Comparison of ENCODE assay signal across 8 mouse cellular contexts in genomic region chr11:114795231-114795746, GRCm38 (mm10). TPM values are rescaled to one million over a fixed set of nuclear protein-coding genes. Genes with fewer than 3 reads are reported as not detected.
A peak's percentile ranks its signal among the peaks of the same experiment; 100 is the strongest.
DNase-seq lines count a peak whose midpoint lies in the region; ATAC-seq and TF ChIP-seq lines count a peak whose summit lies in the region.

No protein-coding gene starts in this region.

- no peaks in the 10 kb centered on the region for H3K9me3 ChIP-seq in kidney, embryonic 14.5 days (ENCODE audit: control insufficient read depth, low read length)
- no peaks in the 10 kb centered on the region for H3K9me3 ChIP-seq in limb, embryonic 12.5 days
- H3K9me3 ChIP-seq in midbrain, postnatal 0 days (ENCODE audit: low read length), result no peaks in the 10 kb centered on the region

- peak; percentile 83 for ATAC-seq in kidney, embryonic 14.5 days (ENCODE audit: low FRiP score, low TSS enrichment)
- peak; percentile 67; the same call in 1 of the 2 replicates for ATAC-seq in limb, embryonic 12.5 days (ENCODE audit: insufficient number of reproducible peaks, insufficient read depth, low FRiP score, low TSS enrichment, low read depth)
- peak; percentile 82 for ATAC-seq in midbrain, postnatal 0 days (ENCODE audit: low FRiP score)

- H3K9ac ChIP-seq in kidney, embryonic 14.5 days (ENCODE audit: low read depth, low read length), result 0 out of 2 replicates have a peak overlapping the region, but pooled peaks have one; percentile 31
- H3K9ac ChIP-seq in limb, embryonic 12.5 days (replicated peaks), result no peak overlapping the region
- peak overlapping the region; percentile 63 for H3K9ac ChIP-seq in midbrain, postnatal 0 days (replicated peaks; ENCODE audit: low read length, poor library complexity, severe bottlenecking)

- no peaks in the 10 kb centered on the region for H3K36me3 ChIP-seq in kidney, embryonic 14.5 days (ENCODE audit: control insufficient read depth, insufficient read depth, low read length)
- no peaks in the 10 kb centered on the region for H3K36me3 ChIP-seq in limb, embryonic 12.5 days
- no peaks in the 10 kb centered on the region for H3K36me3 ChIP-seq in midbrain, postnatal 0 days (ENCODE audit: insufficient read depth, low read length)

- TF ChIP-seq POLR2A in lung, adult 2 months (IDR thresholded peaks at IDR 0.05; ENCODE audit: borderline replicate concordance, extremely low read depth, low read depth, low read length), result no peak

- no peaks in the 10 kb centered on the region for H3K4me1 ChIP-seq in lung, adult 2 months (ENCODE audit: control insufficient read depth, insufficient read depth, low read length)
- H3K4me1 ChIP-seq in kidney, embryonic 14.5 days (ENCODE audit: control insufficient read depth, insufficient read depth, low read length), result peaks cover 30% of the 10 kb centered on the region
- peaks cover 27% of the 10 kb centered on the region for H3K4me1 ChIP-seq in limb, embryonic 12.5 days (replicated peaks)
- H3K4me1 ChIP-seq in midbrain, postnatal 0 days (ENCODE audit: insufficient read depth, low read length), result peaks cover 30% of the 10 kb centered on the region

- H3K4me3 ChIP-seq in lung, adult 2 months (replicated peaks; ENCODE audit: extremely low read depth, low read depth, low read length), result no peak overlapping the region
- peak overlapping the region; percentile 35 for H3K4me3 ChIP-seq in kidney, embryonic 14.5 days (ENCODE audit: low read length)
- peak overlapping the region; percentile 40 for H3K4me3 ChIP-seq in limb, embryonic 12.5 days (replicated peaks)
- H3K4me3 ChIP-seq in midbrain, postnatal 0 days (ENCODE audit: low read depth, low read length), result peak overlapping the region; percentile 29; the same call in 1 of the 2 replicates

- peak overlapping the region; percentile 63; the same call in 1 of the 2 replicates for H3K27ac ChIP-seq in kidney, embryonic 14.5 days (ENCODE audit: low read depth, low read length)
- H3K27ac ChIP-seq in limb, embryonic 12.5 days, result no peak overlapping the region
- H3K27ac ChIP-seq in midbrain, postnatal 0 days (ENCODE audit: low read depth, low read length), result peak overlapping the region; percentile 73

- TF ChIP-seq CTCF in lung, adult 2 months (IDR thresholded peaks at IDR 0.05; ENCODE audit: insufficient read depth, low read length), result no peak
- peak; percentile 67 for TF ChIP-seq CTCF in midbrain, postnatal 0 days (IDR thresholded peaks at IDR 0.05)

- peaks cover 37% of the 10 kb centered on the region for H3K27me3 ChIP-seq in kidney, embryonic 14.5 days (ENCODE audit: control insufficient read depth, insufficient read depth, low read length)
- H3K27me3 ChIP-seq in limb, embryonic 12.5 days, result peaks cover 52% of the 10 kb centered on the region
- no peaks in the 10 kb centered on the region for H3K27me3 ChIP-seq in midbrain, postnatal 0 days (ENCODE audit: insufficient read depth, low read length)

- 5% methylated on average over 7 of the region's 7 CpGs for WGBS in lung, adult 2 months
- 0% methylated on average over 7 of the region's 7 CpGs for WGBS in kidney, embryonic 14.5 days
- WGBS in limb, embryonic 12.5 days, result under 1% methylated on average over 7 of the region's 7 CpGs
- 0% methylated on average over 7 of the region's 7 CpGs for WGBS in midbrain, postnatal 0 days

- DNase-seq in lung, adult 2 months, result peak; percentile 26
- DNase-seq in lung, postnatal 25 days (ENCODE audit: low spot score), result no peak
- peak; percentile 82 for DNase-seq in embryo, embryonic 10 days (ENCODE audit: low spot score)
- peak; percentile 18 for DNase-seq in heart, adult 8-10 months (ENCODE audit: low spot score)
- peak; percentile 96 for DNase-seq in midbrain, postnatal 0 days (ENCODE audit: low spot score)
- DNase-seq in testis, postnatal 10 days (ENCODE audit: low spot score), result peak; percentile 77

- H3K4me2 ChIP-seq in kidney, embryonic 14.5 days (replicated peaks; ENCODE audit: low read depth, low read length), result peak overlapping the region; percentile 57
- H3K4me2 ChIP-seq in limb, embryonic 12.5 days, result peak overlapping the region; percentile 69
- H3K4me2 ChIP-seq in midbrain, postnatal 0 days (ENCODE audit: low read depth, low read length, poor library complexity, severe bottlenecking), result peak overlapping the region; percentile 48

RNA-seq across cellular contexts. Expression of gene Btbd17, which starts 0.5 kb away (rescaled TPM):
- polyA plus RNA-seq in lung, adult 2 months (2012; rRNA removed), result 0.54 and 0.59 TPM in 2 replicates
- not detected for total RNA-seq in heart, adult 8-10 months (2022)
- 0.77 and 1.6 TPM in 2 replicates for polyA plus RNA-seq in kidney, embryonic 14.5 days (2014; fragmentation: Nextera tagmentation; extraction: Ambion mirVana)
- polyA plus RNA-seq in limb, embryonic 12.5 days (2016; fragmentation: Nextera tagmentation; extraction: Ambion mirVana), result 1.5 TPM in 2 replicates
- 46.9 and 68.2 TPM in 2 replicates for total RNA-seq in midbrain, postnatal 0 days (2014; rRNA removed)
- 27.1 and 28.0 TPM in 2 replicates for polyA plus RNA-seq in midbrain, postnatal 0 days (2015; fragmentation: Nextera tagmentation; extraction: Ambion mirVana)

RNA-seq across cellular contexts. Expression of gene Gpr142, which starts 3.4 kb away (rescaled TPM):
- not detected in 2 replicates for polyA plus RNA-seq in lung, adult 2 months (2012; rRNA removed)
- not detected for total RNA-seq in heart, adult 8-10 months (2022)
- polyA plus RNA-seq in kidney, embryonic 14.5 days (2014; fragmentation: Nextera tagmentation; extraction: Ambion mirVana), result 0.19 TPM in 1 of 2 replicates, not detected in the other
- polyA plus RNA-seq in limb, embryonic 12.5 days (2016; fragmentation: Nextera tagmentation; extraction: Ambion mirVana), result not detected in 2 replicates
- total RNA-seq in midbrain, postnatal 0 days (2014; rRNA removed), result not detected in 2 replicates
- not detected in 2 replicates for polyA plus RNA-seq in midbrain, postnatal 0 days (2015; fragmentation: Nextera tagmentation; extraction: Ambion mirVana)

RNA-seq across cellular contexts. Expression of gene Kif19a, which starts 30.1 kb away (rescaled TPM):
- polyA plus RNA-seq in lung, adult 2 months (2012; rRNA removed), result 8.9 and 9.2 TPM in 2 replicates
- total RNA-seq in heart, adult 8-10 months (2022), result under 1 TPM; 0.25 to 0.80 (median 0.42) TPM
- polyA plus RNA-seq in kidney, embryonic 14.5 days (2014; fragmentation: Nextera tagmentation; extraction: Ambion mirVana), result 0.14 and 0.21 TPM in 2 replicates
- 0.06 TPM in 1 of 2 replicates, not detected in the other for polyA plus RNA-seq in limb, embryonic 12.5 days (2016; fragmentation: Nextera tagmentation; extraction: Ambion mirVana)
- total RNA-seq in midbrain, postnatal 0 days (2014; rRNA removed), result 5.3 and 7.2 TPM in 2 replicates
- 0.85 and 1.3 TPM in 2 replicates for polyA plus RNA-seq in midbrain, postnatal 0 days (2015; fragmentation: Nextera tagmentation; extraction: Ambion mirVana)

RNA-seq across cellular contexts. Expression of gene Gprc5c, which starts 55.7 kb away (rescaled TPM):
- polyA plus RNA-seq in lung, adult 2 months (2012; rRNA removed), result 14.3 and 18.2 TPM in 2 replicates
- total RNA-seq in heart, adult 8-10 months (2022), result 1 to 10 TPM; 7.3 to 9.6 (median 9.1) TPM
- 49.9 and 105 TPM in 2 replicates for polyA plus RNA-seq in kidney, embryonic 14.5 days (2014; fragmentation: Nextera tagmentation; extraction: Ambion mirVana)
- 50.7 and 53.8 TPM in 2 replicates for polyA plus RNA-seq in limb, embryonic 12.5 days (2016; fragmentation: Nextera tagmentation; extraction: Ambion mirVana)
- total RNA-seq in midbrain, postnatal 0 days (2014; rRNA removed), result 7.5 and 12.8 TPM in 2 replicates
- 5.7 and 5.8 TPM in 2 replicates for polyA plus RNA-seq in midbrain, postnatal 0 days (2015; fragmentation: Nextera tagmentation; extraction: Ambion mirVana)

Comparison
In these comparisons a context has a peak if more than half of its experiments do, and no peak if none do; other contexts are left out.
1. RNA of gene Btbd17, which starts 0.5 kb away (polyA plus RNA-seq): 27.1 to 28.0 TPM in midbrain, postnatal 0 days; 0.77 to 1.6 TPM in kidney, embryonic 14.5 days, 1.5 TPM in limb, embryonic 12.5 days and 0.54 to 0.59 TPM in lung, adult 2 months; every median in the first group is over 10 times any median in the second.
2. Peak in every context shown above with its lines, with median percentiles within 50 percentile points of each other: ATAC-seq and H3K4me2 ChIP-seq.